ENCODE assay signal across 9 mouse cellular contexts in genomic region chr5:67011043-67011870, GRCm38 (mm10).
A peak's percentile ranks its signal among the peaks of the same experiment; 100 is the strongest.
DNase-seq lines count a peak whose midpoint lies in the region; ATAC-seq and TF ChIP-seq lines count a peak whose summit lies in the region.
"Had no signal": no experiment of that assay in that cellular context is flagged by ENCODE, and none has a peak within 500 bp of the region (broad histone marks: within the 10 kb centered on the region; RNA-seq: fewer than 3 reads in every experiment).

No protein-coding gene starts in this region.

- no peak for TF ChIP-seq EP300 in lung, postnatal 0 days (IDR thresholded peaks at IDR 0.05)

- no peak overlapping the region for H3K4me3 ChIP-seq in forebrain, embryonic 14.5 days (ENCODE audit: low read depth, low read length)
- H3K4me3 ChIP-seq in forebrain, embryonic 10.5 days: no peak overlapping the region
- no peak overlapping the region for H3K4me3 ChIP-seq in lung, postnatal 0 days (ENCODE audit: low read depth, low read length)
- no peak overlapping the region for H3K4me3 ChIP-seq in limb, embryonic 15.5 days
- no peak overlapping the region for H3K4me3 ChIP-seq in intestine, postnatal 0 days (ENCODE audit: low read depth, low read length)

- 78% methylated on average over 16 of the region's 16 CpGs for WGBS in forebrain, embryonic 14.5 days
- 91% methylated on average over 16 of the region's 16 CpGs for WGBS in forebrain, embryonic 10.5 days
- 85% methylated on average over 16 of the region's 16 CpGs for WGBS in lung, postnatal 0 days
- WGBS in limb, embryonic 15.5 days: 59% methylated on average over 16 of the region's 16 CpGs
- WGBS in intestine, postnatal 0 days: 87% methylated on average over 16 of the region's 16 CpGs

- ATAC-seq in forebrain, embryonic 14.5 days: no peak
- ATAC-seq in lung, postnatal 0 days: no peak
- ATAC-seq in limb, embryonic 15.5 days (ENCODE audit: insufficient number of reproducible peaks, low FRiP score, low TSS enrichment, low read depth): peak; percentile 69; the same call in 1 of the 2 replicates
- ATAC-seq in intestine, postnatal 0 days: no peak

- H3K9ac ChIP-seq in forebrain, embryonic 14.5 days (ENCODE audit: low read length): no peak overlapping the region
- H3K9ac ChIP-seq in lung, postnatal 0 days (replicated peaks; ENCODE audit: low read depth): no peak overlapping the region
- no peak overlapping the region for H3K9ac ChIP-seq in limb, embryonic 15.5 days
- no peak overlapping the region for H3K9ac ChIP-seq in intestine, postnatal 0 days (ENCODE audit: low read depth, low read length)
- H3K9ac ChIP-seq: lung, embryonic 14.5 days had no signal

- no peaks in the 10 kb centered on the region for H3K9me3 ChIP-seq in forebrain, embryonic 14.5 days (replicated peaks; ENCODE audit: control insufficient read depth, low read length)
- H3K9me3 ChIP-seq in forebrain, embryonic 10.5 days: no peaks in the 10 kb centered on the region
- no peaks in the 10 kb centered on the region for H3K9me3 ChIP-seq in lung, postnatal 0 days (ENCODE audit: low read length)
- H3K9me3 ChIP-seq in limb, embryonic 15.5 days: no peaks in the 10 kb centered on the region
- H3K9me3 ChIP-seq in intestine, postnatal 0 days (ENCODE audit: control insufficient read depth): no peaks in the 10 kb centered on the region

- no peak overlapping the region for H3K27ac ChIP-seq in forebrain, embryonic 14.5 days (ENCODE audit: low read depth, low read length)
- H3K27ac ChIP-seq in forebrain, embryonic 10.5 days: no peak overlapping the region
- H3K27ac ChIP-seq in lung, postnatal 0 days (ENCODE audit: low read length): no peak overlapping the region
- peak overlapping the region; percentile 84 for H3K27ac ChIP-seq in limb, embryonic 15.5 days
- no peak overlapping the region for H3K27ac ChIP-seq in intestine, postnatal 0 days (ENCODE audit: low read depth, low read length)

- peak; percentile 56 for DNase-seq in forebrain, embryonic 14.5 days (ENCODE audit: low spot score)
- no peak for DNase-seq in forebrain, embryonic 10.5 days (ENCODE audit: extremely low spot score, low spot score)
- DNase-seq in lung, postnatal 10 days: peak; percentile 34
- no peak for DNase-seq in lung, postnatal 0 days (ENCODE audit: low spot score)
- peak; percentile 91 for DNase-seq in gastrocnemius, adult 18-20 months (ENCODE audit: low spot score)
- DNase-seq in ovary, postnatal 36 days (ENCODE audit: low spot score): no peak
- DNase-seq: lung, embryonic 14.5 days had no signal

- no peak overlapping the region for H3K4me2 ChIP-seq in forebrain, embryonic 14.5 days (ENCODE audit: low read length)
- no peak overlapping the region for H3K4me2 ChIP-seq in lung, postnatal 0 days (replicated peaks; ENCODE audit: low read depth, low read length)
- no peak overlapping the region; the same call in 1 of the 2 replicates for H3K4me2 ChIP-seq in limb, embryonic 15.5 days
- H3K4me2 ChIP-seq in intestine, postnatal 0 days (replicated peaks; ENCODE audit: low read depth): no peak overlapping the region
- H3K4me2 ChIP-seq: lung, embryonic 14.5 days had no signal

- peaks cover 7% of the 10 kb centered on the region; the same call in 1 of the 2 replicates for H3K36me3 ChIP-seq in forebrain, embryonic 14.5 days (ENCODE audit: control insufficient read depth, insufficient read depth, low read length)
- peaks cover 13% of the 10 kb centered on the region for H3K36me3 ChIP-seq in forebrain, embryonic 10.5 days (replicated peaks)
- peaks cover 5% of the 10 kb centered on the region; the same call in 1 of the 2 replicates for H3K36me3 ChIP-seq in lung, postnatal 0 days (ENCODE audit: insufficient read depth, low read length)
- H3K36me3 ChIP-seq in limb, embryonic 15.5 days: peaks cover 11% of the 10 kb centered on the region; the same call in 1 of the 2 replicates
- no peaks in the 10 kb centered on the region for H3K36me3 ChIP-seq in intestine, postnatal 0 days (ENCODE audit: control insufficient read depth, insufficient read depth)

- no peak for TF ChIP-seq CTCF in lung, postnatal 0 days (IDR thresholded peaks at IDR 0.05)
- TF ChIP-seq CTCF in intestine, postnatal 0 days (IDR thresholded peaks at IDR 0.05; ENCODE audit: low read depth): no peak

- H3K27me3 ChIP-seq in forebrain, embryonic 14.5 days (replicated peaks; ENCODE audit: control insufficient read depth, insufficient read depth, low read length): no peaks in the 10 kb centered on the region
- no peaks in the 10 kb centered on the region for H3K27me3 ChIP-seq in forebrain, embryonic 10.5 days (ENCODE audit: poor library complexity, severe bottlenecking)
- no peaks in the 10 kb centered on the region for H3K27me3 ChIP-seq in lung, postnatal 0 days (replicated peaks; ENCODE audit: insufficient read depth, low read length)
- no peaks in the 10 kb centered on the region for H3K27me3 ChIP-seq in limb, embryonic 15.5 days
- H3K27me3 ChIP-seq in intestine, postnatal 0 days (replicated peaks; ENCODE audit: control insufficient read depth, insufficient read depth, low read length): no peaks in the 10 kb centered on the region

- no peaks in the 10 kb centered on the region; the same call in 1 of the 2 replicates for H3K4me1 ChIP-seq in forebrain, embryonic 14.5 days (ENCODE audit: control insufficient read depth, insufficient read depth, low read length)
- H3K4me1 ChIP-seq in forebrain, embryonic 10.5 days: no peaks in the 10 kb centered on the region
- H3K4me1 ChIP-seq in lung, postnatal 0 days (ENCODE audit: insufficient read depth, low read depth, low read length): no peaks in the 10 kb centered on the region
- H3K4me1 ChIP-seq in limb, embryonic 15.5 days: peaks cover 13% of the 10 kb centered on the region; the same call in 1 of the 2 replicates
- no peaks in the 10 kb centered on the region for H3K4me1 ChIP-seq in intestine, postnatal 0 days (replicated peaks; ENCODE audit: control insufficient read depth, insufficient read depth, low read length)

Comparison
In these comparisons a context has a peak if more than half of its experiments do, and no peak if none do; other contexts are left out.
1. DNase-seq: peak in forebrain, embryonic 14.5 days (single experiment), lung, postnatal 10 days (single experiment) and gastrocnemius, adult 18-20 months (single experiment); none in forebrain, embryonic 10.5 days (single experiment), lung, postnatal 0 days (single experiment) and ovary, postnatal 36 days (single experiment).